Comparison of ENCODE assay signal across 27 mouse cellular contexts in genomic region chr15:84525222-84525883, GRCm38 (mm10). TPM values are rescaled to one million over a fixed set of nuclear protein-coding genes. Genes with fewer than 3 reads are reported as not detected.
DNase-seq lines count a peak whose midpoint lies in the region; ATAC-seq and TF ChIP-seq lines count a peak whose summit lies in the region.
"Had no signal": no experiment of that assay in that cellular context is flagged by ENCODE, and none has a peak within 500 bp of the region (broad histone marks: within the 10 kb centered on the region; RNA-seq: fewer than 3 reads in every experiment).

No protein-coding gene starts in this region.

- intact Hi-C loops in heart, postnatal 14 days (cut with DNase I): no loop called here

- no peak for TF ChIP-seq POLR2A in brain, embryonic 14.5 days (IDR thresholded peaks at IDR 0.05; ENCODE audit: borderline replicate concordance, extremely low read depth, insufficient read depth, insufficient read length, poor library complexity, severe bottlenecking)

- no peak overlapping the region for H3K4me2 ChIP-seq in forebrain, embryonic 13.5 days
- no peak overlapping the region for H3K4me2 ChIP-seq in forebrain, embryonic 12.5 days
- H3K4me2 ChIP-seq in lung, embryonic 15.5 days: no peak overlapping the region
- H3K4me2 ChIP-seq: embryonic facial prominence, embryonic 12.5 days; heart, embryonic 15.5 days; neural tube, embryonic 15.5 days had no signal

- H3K9me3 ChIP-seq in forebrain, embryonic 13.5 days (replicated peaks): no peaks in the 10 kb centered on the region
- H3K9me3 ChIP-seq in forebrain, embryonic 12.5 days: no peaks in the 10 kb centered on the region
- H3K9me3 ChIP-seq in lung, embryonic 15.5 days: no peaks in the 10 kb centered on the region
- H3K9me3 ChIP-seq: embryonic facial prominence, embryonic 12.5 days; heart, embryonic 15.5 days; limb, embryonic 10.5 days; neural tube, embryonic 15.5 days had no signal

- no peak overlapping the region for H3K9ac ChIP-seq in forebrain, embryonic 13.5 days
- no peak overlapping the region for H3K9ac ChIP-seq in forebrain, embryonic 12.5 days
- H3K9ac ChIP-seq in lung, embryonic 15.5 days: no peak overlapping the region
- H3K9ac ChIP-seq: embryonic facial prominence, embryonic 12.5 days; heart, embryonic 15.5 days; neural tube, embryonic 15.5 days had no signal

- peaks cover 32% of the 10 kb centered on the region for H3K4me1 ChIP-seq in forebrain, embryonic 13.5 days
- peaks cover 30% of the 10 kb centered on the region for H3K4me1 ChIP-seq in forebrain, embryonic 12.5 days
- H3K4me1 ChIP-seq in lung, embryonic 15.5 days: no peaks in the 10 kb centered on the region
- H3K4me1 ChIP-seq: embryonic facial prominence, embryonic 12.5 days; heart, embryonic 15.5 days had no signal

- ATAC-seq in forebrain, embryonic 13.5 days: 0 out of 2 replicates have a peak, but pooled peaks have one; percentile 16
- no peak for ATAC-seq in forebrain, embryonic 12.5 days (ENCODE audit: low FRiP score)
- 0 out of 2 replicates have a peak, but pooled peaks have one; percentile 4 for ATAC-seq in lung, embryonic 15.5 days (ENCODE audit: borderline replicate concordance, extremely low read depth, low FRiP score, low TSS enrichment)
- ATAC-seq: activated CD4-positive, CD25-positive, alpha-beta regulatory T cell, adult 4 months; inflammation-experienced regulatory T-cells, adult 6 months; lung, postnatal 0 days had no signal

- no peak for TF ChIP-seq CTCF in brain, embryonic 14.5 days (IDR thresholded peaks at IDR 0.05; ENCODE audit: borderline replicate concordance, extremely low read depth, insufficient read depth, insufficient read length)

- no peak for DNase-seq in lung, postnatal 10 days
- DNase-seq in MN1 (ENCODE audit: low spot score): peak; percentile 36
- DNase-seq in brain, embryonic 14.5 days (ENCODE audit: low read depth): peak; percentile 76
- DNase-seq in heart, postnatal 14 days: no peak
- DNase-seq in layer of hippocampus, postnatal 14 days (ENCODE audit: low spot score in 2 of 2): no peak
- DNase-seq: adrenal gland, postnatal 10 days; B cell, adult 2 months; cerebellum, adult 9-11 months; heart, postnatal 4 days; kidney, adult 18-20 months; layer of hippocampus, adult 9-11 months; right cerebral cortex, postnatal 14 days; spleen, adult 18-20 months; thymus, postnatal 14 days had no signal

- no peak overlapping the region for H3K27ac ChIP-seq in forebrain, embryonic 13.5 days
- no peak overlapping the region for H3K27ac ChIP-seq in forebrain, embryonic 12.5 days
- no peak overlapping the region for H3K27ac ChIP-seq in lung, embryonic 15.5 days
- H3K27ac ChIP-seq: embryonic facial prominence, embryonic 12.5 days; heart, embryonic 15.5 days; kidney, postnatal 0 days; left cerebral cortex, adult 2 months; limb, embryonic 10.5 days; neural tube, embryonic 15.5 days had no signal

- no peaks in the 10 kb centered on the region for H3K36me3 ChIP-seq in forebrain, embryonic 13.5 days (ENCODE audit: poor library complexity, severe bottlenecking)
- H3K36me3 ChIP-seq in forebrain, embryonic 12.5 days (replicated peaks): no peaks in the 10 kb centered on the region
- H3K36me3 ChIP-seq in lung, embryonic 15.5 days: no peaks in the 10 kb centered on the region
- H3K36me3 ChIP-seq: embryonic facial prominence, embryonic 12.5 days; G1E; heart, embryonic 15.5 days; limb, embryonic 10.5 days; neural tube, embryonic 15.5 days had no signal

- 41% methylated on average over 5 of the region's 5 CpGs for WGBS in forebrain, embryonic 13.5 days
- 47% methylated on average over 5 of the region's 5 CpGs for WGBS in forebrain, embryonic 12.5 days
- WGBS in lung, embryonic 15.5 days: 58% methylated on average over 5 of the region's 5 CpGs

- no peak overlapping the region for H3K4me3 ChIP-seq in forebrain, embryonic 13.5 days
- no peak overlapping the region for H3K4me3 ChIP-seq in forebrain, embryonic 12.5 days (replicated peaks)
- no peak overlapping the region for H3K4me3 ChIP-seq in lung, embryonic 15.5 days
- H3K4me3 ChIP-seq: embryonic facial prominence, embryonic 12.5 days; heart, embryonic 15.5 days; left cerebral cortex, adult 2 months; limb, embryonic 10.5 days; neural tube, embryonic 15.5 days had no signal

- H3K27me3 ChIP-seq in forebrain, embryonic 13.5 days: peaks cover 6% of the 10 kb centered on the region; the same call in 1 of the 2 replicates
- H3K27me3 ChIP-seq in forebrain, embryonic 12.5 days: peaks cover 22% of the 10 kb centered on the region
- no peaks in the 10 kb centered on the region for H3K27me3 ChIP-seq in lung, embryonic 15.5 days
- H3K27me3 ChIP-seq: embryonic facial prominence, embryonic 12.5 days; neural tube, embryonic 15.5 days had no signal

RNA-seq across cellular contexts. Expression of gene Rtl6, which starts 32.3 kb away (rescaled TPM):
- 43.5 and 50.2 TPM in 2 replicates for polyA plus RNA-seq in forebrain, embryonic 13.5 days (2015; fragmentation: Nextera tagmentation; extraction: Ambion mirVana)
- 48.8 and 56.2 TPM in 2 replicates for polyA plus RNA-seq in forebrain, embryonic 12.5 days (2016; fragmentation: Nextera tagmentation; extraction: Ambion mirVana)
- 11.0 and 11.4 TPM in 2 replicates for polyA plus RNA-seq in lung, embryonic 15.5 days (2015; fragmentation: Nextera tagmentation; extraction: Ambion mirVana)
- polyA plus RNA-seq in brain, embryonic 14.5 days (2012; rRNA removed): 50.4 and 70.9 TPM in 2 replicates
- 1 to 10 TPM; 7.2 to 7.4 TPM for total RNA-seq in heart, postnatal 14 days (2021)
- 10 to 100 TPM; 61.3 to 62.0 TPM for total RNA-seq in layer of hippocampus, postnatal 14 days (2021)
- polyA plus RNA-seq: G1E had no signal

Comparison
In these comparisons a context has a peak if more than half of its experiments do, and no peak if none do; other contexts are left out.
1. DNase-seq: peak in MN1 (single experiment) and brain, embryonic 14.5 days (single experiment); none in lung, postnatal 10 days (single experiment), heart, postnatal 14 days (0 of 2) and layer of hippocampus, postnatal 14 days (0 of 2).